Mouse (Mus musculus): ENCODE measurements around the gene Aplf.
"Not testable (repeated sequence)": the region's sequence is repeated elsewhere in the genome, so short reads cannot be mapped to it uniquely, and the experiment has no call there.

The Aplf gene

DNA sequence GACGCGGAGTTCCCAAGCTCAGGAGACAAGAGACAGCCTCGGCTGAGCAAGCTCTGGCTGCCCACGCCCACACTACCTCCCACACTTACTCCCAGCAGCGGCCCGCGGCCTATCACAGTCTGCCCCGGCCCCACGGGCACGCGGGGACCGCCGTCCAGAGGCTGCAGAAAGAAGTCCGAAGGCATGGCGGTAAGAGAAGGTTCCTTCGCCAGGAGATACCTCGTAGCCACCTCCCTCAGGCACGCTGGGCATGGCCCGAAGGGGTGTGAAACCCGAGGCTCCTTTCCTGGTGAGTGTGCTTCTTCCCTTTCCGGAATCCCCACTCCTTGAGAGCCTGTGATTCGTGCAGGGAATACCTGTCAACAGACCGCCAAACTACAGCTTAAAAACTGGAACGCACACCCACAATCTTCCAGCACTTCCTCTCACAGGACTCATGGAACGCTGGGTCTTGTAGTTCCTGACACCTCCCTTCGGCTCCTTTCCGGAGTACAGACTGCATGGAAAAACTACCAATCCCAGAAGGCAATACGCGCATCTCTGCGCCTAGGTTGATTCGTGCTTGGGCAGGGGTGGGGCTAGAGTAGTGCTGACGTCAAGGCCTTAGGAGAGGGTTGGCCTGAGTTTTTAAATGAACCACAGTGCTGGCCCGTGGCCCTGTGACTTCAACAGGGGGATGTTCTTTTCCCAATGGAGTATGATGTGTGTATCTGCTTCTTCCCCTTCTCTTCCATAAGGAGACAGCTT lies at the start of gene Aplf:
Gene Aplf, minus strand, starts transcription at position 423 of the 747 bp plus-strand sequence.
- DNase-seq: peak; percentile 85 to 86

DNA sequence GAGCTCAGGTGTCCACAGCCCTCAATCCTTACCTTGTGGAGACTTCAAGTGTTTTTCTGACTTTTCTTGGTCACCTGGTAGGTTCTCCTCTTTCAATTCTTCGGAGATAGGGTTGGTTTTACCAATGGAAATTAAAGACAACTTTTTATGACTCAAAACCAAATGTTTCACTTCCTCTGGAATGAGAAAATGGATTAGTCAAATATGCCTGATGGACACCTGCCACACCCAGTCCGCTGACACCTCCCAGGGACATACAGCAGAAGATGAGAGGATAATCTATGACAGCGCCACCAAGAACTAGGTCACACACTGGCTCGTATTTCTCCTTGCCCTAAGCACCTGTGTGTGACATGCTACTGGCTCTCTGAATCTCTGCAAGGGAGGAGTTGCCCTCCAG lies 42.1 kb upstream of the Aplf start:
- no peak for DNase-seq

DNA sequence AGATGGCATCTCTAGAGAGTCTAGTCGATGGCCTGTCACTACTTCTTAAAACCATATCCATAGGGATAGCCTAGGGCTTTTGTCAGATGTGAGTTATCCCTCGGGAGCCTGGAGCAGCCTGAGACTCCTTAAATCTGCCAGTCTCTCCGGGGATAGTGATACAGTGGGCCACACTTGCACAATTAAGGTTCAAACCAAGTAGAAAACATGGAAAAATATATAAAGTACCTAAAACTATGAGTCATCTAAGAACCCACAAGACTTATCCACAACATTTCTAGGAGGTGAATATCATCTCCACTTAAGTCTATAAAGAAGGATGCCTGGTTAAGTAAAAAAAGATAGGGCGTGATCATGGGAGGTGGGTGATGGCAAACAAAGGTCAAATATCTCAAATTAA lies 40.3 kb upstream of the Aplf start:
- DNase-seq: no peak

DNA sequence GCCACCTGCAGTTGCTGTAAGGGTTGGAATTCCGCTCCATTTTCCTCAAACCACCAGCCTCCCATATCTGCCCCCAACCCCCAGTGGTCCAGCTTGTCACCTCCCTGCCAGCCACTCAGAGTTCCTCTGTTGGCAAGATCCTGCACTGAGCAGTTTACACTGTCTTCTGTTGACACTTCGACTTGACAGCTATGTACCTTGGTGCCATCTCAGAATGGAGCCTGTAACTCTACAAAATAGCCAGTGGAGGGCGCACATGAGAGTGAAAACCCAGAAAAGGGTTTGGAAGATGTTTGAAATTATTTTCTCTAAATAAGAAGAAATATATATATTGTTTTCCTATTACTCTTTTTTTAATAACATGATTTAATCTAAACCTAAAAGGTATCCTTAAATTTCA lies 34.3 kb upstream of the Aplf start:
- DNase-seq: no peak

DNA sequence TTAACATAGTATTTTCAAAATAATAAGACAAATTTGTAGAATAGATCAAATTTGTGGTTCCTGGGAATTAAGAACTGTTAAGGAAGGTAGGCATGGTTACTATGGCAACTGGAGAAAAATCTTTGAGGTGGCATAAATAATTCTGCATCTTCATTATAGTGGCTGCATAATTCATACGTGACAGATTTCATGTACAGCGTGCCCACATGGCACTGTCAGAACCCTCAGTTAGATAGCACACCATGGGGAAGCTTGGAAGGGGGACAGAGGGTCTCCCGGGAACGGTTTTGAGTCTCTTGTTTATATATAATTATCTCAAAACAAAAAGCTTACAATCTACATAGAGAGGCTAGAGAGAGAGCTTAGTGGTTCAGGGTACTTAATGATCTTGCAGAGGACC lies 24.6 kb upstream of the Aplf start:
- no peak for DNase-seq

DNA sequence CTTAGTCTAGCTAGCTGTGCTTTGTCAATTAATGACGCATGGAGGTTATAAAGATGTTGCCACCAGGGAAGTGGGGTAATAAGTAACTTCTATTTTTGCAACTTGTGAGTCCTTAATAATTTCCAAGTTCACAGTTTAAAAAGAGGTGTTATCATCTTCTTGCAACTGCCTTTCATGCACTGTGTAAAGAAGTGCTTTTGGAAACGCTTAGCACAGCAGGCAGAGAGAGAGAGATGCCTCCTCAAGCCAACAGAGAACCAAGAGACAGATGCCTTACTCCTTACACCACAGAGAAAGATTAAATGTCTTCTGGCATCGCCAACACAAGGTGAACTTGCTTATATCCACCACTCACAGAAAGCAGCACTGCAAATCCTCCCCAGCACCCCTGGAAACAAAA lies 24.0 kb upstream of the Aplf start:
- no peak for DNase-seq

DNA sequence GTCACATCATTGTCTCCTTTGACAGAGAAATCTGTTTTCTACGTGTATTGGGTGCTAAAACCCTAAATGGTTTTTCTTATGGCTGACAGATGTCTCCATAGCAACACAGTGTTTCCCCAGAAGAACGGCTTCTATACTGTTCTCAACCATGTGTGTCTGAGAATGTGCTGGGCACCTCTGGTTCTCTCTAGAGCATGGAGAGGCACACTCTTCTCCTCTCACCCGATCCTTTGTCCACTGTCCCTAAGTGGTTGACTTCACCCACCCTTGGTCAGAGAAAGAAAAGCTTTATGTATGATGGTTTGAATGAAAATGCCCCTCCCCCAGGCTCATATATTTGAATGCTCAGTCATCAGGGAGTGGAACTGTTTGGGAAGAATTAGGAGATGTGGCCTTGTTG lies 8.4 kb upstream of the Aplf start:
- no peak for DNase-seq

DNA sequence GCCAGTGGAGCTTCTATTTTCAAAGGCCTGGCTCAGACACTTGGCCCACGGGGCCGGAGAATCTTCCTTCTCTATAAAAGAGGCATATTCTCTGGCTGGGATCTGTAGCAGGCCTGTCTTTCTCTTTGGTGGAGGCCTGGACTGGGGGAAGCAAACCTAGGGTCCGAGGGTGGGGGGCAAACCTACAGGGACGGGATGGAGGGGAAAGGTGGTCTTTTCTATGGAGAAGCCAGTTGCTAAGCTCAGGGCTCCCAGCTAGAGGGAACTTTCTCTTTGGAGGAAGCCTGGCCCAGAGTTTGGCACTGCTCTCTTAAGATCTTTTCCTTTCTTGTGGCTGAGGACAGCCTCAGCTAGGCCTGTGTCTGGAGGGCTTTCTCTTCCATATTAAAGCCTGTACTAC lies 668 bp upstream of the Aplf start:
- peak in 1 of 2 experiments; percentile 6 for DNase-seq

DNA sequence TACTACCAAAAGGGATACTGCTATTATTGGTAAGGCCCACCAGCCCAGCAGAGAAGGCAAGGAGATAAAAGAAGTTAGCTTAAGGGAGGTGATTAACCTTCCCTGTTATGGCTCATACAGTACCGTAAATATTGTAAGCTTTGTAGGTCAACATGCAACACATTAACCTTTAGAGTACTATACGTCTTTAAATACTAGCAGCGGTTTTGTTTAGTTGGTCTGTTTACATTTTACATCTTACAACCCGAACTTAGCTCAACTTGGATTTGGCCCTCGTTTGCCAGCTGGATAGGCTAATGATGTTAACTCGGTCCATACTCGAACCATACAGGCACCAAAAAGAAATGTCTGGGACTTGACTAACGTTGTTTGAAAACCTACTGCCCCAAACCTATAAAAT lies 640 bp downstream of the Aplf start:
- no peak for DNase-seq

DNA sequence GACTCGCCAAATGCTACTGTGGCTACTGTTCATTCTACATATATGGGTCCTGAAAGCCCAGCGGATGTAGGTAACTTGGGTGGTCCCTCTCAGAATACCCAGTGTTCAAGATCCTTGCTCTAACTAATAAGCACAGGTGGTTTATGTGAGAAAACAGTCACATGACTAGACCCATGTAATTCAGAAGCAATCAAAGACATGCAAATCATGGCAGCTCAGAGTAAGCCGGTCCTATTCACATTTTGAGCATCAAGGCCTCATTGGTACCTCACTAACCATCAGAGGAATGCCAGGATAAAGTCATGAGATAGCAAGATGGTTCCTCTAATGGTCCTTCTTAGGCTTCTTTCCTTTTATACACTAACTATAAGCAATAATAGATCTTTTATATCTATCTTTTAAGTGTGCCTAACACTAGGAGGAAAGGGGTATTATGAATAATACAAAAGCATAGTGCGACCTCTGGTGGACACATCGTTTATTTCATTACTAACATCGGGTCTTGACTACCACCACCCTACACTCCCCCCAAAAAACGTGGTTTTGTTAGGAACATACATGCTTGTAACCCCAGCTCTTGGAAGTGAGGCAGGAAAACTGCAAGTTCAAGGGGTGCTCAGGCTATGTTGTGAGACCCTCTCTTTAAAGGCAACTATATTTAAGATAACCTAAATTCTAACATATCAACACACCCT lies 2.0 kb downstream of the Aplf start:
- peak; percentile 9 to 51 for DNase-seq

DNA sequence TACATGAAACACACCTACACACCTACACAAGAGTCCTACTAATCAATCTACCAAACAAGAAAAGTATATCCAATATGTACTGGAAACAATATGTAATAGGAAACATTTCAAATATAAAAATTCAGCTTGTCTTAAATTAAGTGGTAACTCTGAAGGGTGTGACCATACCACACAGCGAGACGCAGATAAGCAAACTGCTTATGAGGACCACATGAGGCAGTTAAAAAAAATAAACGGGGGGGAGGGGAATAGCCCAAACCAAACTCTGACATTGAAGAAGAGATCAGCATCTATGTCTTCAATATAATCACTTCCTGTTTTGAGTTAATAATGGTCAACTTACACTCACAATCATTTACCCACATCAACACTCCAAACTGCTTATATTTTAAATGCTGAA lies 3.3 kb downstream of the Aplf start:
- DNase-seq: no peak

DNA sequence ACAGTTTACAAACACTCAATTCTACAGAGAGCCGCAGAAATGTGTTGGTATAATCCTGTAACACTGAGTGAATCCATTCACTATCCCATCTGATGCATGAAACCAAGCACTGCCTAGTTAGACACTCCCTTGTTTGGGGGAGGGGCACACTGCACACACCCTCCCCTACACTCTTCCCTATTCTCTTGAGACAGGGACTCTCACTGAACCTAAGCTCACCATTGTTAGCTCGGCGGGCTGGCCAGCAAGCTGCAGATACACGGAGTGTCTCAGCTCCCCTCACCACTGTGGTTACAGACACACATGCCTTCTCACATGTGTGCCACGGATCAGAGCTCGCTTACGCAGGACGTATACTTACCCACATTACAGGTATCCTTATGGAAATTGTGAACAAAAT lies 4.2 kb downstream of the Aplf start:
- DNase-seq: no peak

DNA sequence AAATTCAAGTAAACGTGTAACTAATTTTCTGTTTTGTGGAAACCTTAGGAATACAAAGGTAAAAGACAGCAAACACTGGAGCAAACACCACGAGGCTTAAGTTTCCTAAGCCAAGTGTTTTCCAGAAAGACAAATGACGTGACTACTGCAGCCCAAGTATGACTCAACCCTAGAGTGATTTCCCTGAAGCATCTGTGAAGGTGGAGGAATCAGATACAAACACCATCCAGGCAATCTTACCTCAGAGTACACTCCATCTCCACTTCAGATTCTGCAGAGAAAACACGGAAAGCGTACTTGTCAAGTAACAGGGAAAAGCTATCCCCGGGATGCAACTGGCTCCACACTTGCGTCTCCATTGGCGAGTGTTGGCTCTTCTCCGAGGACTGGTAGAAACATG lies 8.5 kb downstream of the Aplf start:
- DNase-seq: no peak

DNA sequence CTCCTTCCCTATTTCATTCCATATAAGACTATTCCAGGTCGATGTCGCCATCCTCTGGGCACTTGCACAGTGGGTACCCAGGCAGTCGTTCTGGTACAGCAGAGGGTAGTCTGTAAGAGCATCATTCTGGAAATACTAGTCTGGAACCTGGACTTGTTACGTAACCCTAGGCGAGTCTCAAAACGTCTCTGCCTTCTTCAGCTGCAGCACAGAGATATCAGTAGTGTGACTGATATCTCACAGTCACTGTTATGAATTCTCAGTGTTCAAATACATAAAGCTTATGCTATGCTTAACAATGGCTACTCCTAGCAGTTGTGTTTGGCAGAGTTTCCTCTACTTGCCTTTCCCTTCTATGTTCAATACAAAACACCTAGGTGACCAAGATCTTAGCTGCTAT lies 9.8 kb downstream of the Aplf start:
- DNase-seq: no peak

DNA sequence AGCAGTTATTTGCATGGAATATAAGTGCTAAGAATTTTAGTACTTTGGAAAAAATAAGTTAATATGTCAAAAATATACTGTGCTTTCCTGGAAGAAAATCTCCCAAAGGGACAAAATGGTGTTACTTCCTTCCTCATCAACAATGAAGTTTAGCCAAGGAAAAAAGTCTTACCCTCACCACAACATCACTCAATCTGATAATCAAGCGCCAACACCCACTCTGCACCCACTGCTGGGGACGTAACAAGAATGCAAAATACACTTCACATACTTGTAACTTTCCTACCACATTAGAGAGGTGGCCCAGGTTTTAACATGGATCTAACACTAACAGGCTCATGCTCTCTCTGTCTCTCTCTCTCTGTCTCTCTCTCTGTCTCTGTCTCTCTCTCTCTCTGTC lies 10.3 kb downstream of the Aplf start:
- no peak for DNase-seq

DNA sequence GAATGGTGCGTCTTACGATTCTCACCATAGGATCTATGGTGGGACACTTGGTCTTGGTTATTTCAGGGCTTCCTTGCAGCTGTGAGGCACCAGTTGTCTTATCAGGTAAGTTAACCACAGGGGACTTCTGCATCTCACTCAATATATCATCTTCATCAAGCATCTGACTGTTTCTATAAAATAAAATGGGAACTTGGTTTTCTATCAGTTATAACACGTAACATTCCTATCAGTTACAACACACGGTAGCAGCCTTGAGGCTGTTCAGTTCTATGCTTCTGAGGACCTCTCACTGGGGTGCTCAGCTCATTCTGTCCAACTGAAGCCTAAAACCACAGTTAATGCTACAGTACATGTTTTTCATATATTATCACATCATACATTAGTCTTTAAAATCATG lies 13.2 kb downstream of the Aplf start:
- DNase-seq: no peak

DNA sequence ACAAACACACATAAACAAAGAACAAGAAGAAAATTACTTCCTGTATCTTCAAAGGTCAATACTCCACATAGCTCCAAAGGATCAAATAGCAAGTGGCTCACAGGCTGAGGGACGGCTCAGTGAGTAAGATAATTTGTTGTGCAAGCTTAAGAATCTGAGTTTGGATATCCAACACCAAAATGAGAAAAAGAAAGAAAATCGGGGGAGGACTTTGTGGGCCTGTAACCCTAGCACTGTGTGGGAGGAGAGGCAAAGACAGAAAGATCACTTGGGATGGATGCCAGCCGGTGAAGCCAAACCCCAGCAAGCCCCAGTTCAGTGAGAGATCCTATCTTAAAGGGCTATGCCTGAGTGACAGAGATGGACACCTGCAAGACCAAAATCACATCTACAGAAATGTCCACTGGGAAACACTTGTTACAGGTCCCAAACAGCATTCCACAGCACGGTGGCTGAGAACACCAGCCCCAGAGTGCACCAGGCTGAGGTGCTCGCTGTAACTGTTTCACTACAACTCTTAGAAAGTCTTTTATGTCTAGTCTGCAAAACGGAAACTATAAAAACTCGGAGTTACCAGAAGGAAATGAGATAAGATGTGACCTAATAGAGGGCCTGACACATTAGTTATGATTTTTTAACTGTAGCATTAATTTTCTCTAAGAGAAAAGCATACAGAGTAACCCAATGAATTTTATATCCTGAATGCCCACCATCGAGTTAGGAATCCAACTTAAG lies 17.9 kb downstream of the Aplf start:
- DNase-seq: no peak

DNA sequence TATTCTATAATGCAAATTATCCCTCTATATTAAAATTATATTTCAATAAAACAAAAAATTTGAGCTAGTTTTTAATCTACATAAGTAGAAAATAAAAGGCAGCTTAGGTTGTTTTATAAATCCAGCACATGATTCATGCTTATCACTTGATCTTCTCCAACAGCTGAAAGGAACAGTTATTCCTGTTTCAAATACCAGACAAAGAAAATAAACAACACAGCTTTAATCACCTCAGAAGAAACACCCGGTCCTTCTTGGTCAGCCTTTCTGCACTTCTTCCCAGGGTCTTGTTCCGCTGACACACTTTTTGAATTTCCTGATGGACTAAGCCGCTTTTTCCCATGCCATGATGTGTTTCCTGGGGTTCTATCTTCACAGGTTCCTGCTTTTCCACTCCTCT lies 18.5 kb downstream of the Aplf start:
- DNase-seq: no peak

DNA sequence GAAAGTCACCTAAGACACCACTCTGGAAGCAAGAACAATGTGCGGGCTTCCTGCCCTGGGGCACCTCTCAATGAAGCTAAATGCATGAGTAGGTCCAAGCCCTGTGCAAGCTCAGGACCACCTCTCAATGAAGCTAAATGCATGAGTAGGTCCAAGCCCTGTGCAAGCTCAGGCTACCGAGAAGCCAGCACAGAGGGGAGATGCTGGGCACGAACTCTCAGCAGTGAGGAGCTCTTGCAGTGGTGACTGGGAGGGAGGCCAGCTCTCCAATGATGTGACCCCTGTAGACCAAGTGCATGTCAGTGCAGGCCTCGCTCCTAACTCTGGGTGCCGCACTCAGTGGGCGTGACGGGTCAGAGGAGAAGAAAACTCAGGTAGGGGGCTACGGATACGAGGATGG lies 19.3 kb downstream of the Aplf start:
- no peak for DNase-seq

DNA sequence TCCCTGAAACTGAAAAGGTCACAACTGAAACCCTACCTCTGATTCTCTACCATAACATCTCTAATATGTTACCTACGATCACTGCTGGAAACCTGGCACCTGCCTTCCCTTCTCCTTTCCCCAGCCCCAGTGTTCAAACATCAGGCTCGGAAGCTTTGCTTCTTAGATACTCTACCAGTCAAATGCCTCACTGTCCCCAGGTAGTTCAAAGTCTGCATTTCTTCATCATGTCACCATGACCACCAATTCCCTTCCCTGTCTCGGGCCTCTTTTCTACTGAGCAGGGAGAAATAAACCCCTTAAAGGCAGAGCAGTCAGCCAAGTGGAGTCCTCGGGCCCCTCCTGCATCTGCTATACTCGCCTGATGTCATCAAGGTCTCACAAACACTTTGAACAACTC lies 20.2 kb downstream of the Aplf start:
- no peak for DNase-seq

DNA sequence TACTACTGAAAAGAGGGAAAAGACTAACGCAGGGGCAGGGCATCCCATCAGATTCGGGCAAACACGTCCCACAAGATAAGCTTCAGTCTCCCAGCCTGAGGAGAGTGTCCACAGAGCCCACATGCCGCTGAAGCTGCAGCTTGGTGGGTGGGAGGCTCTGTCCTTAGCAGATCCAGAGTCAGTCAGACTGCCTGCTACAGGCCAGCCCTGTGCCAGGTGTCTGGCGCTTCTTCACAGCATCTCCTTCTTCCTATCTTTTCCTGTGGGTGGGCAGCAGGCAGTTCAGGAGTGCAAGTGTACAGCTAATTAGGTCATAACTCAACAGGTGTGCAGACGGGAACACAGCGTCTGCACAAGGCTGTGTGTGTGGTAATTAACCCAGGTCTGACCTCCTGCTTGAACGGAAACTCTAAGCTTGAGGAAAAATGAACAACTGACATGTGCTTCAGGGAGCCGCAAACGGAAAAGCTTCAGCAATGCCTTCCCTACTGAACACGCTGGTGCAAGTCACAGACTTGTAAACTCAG lies 33.8 kb downstream of the Aplf start:
- peak in 1 of 2 experiments; percentile 3 for DNase-seq

DNA sequence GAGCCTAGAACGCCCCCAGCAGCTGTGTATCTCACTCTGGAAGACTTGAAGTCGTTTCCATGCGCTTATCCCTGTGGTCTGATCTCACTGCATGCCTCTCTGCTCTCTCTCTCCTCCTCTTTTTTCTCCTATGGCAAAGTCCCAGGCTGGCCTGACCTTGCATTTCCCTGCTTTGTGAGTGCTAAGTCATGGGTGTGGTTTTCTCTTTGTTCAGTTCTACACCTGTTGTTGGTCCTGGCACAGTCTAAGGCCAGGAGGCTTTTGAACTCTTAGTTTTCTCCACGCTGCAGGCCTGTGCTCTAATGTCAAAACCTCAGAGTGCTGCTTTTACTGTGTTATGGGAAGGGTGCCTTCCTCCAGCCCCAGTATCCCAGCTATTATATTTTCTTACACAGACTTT lies 39.8 kb downstream of the Aplf start:
- DNase-seq: no peak

DNA sequence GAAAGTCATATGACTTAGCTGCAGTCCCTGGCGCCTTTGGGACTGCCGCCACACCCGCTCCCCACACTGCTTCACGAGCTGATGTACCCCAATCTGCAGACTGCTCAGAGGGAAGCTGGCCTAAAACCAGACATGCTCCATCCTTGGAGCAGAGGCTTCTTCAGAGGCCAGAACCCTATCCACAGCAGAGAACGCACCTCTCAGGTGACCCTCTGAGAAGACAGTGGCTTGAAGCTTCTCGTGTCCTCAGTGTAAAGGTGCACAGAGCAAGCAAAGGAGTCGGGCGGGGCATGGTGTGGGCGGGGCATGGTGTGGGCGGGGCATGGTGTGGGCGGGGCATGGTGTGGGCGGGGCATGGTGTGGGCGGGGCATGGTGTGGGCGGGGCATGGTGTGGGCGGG lies 43.1 kb downstream of the Aplf start:
- DNase-seq: not testable (repeated sequence)

DNA sequence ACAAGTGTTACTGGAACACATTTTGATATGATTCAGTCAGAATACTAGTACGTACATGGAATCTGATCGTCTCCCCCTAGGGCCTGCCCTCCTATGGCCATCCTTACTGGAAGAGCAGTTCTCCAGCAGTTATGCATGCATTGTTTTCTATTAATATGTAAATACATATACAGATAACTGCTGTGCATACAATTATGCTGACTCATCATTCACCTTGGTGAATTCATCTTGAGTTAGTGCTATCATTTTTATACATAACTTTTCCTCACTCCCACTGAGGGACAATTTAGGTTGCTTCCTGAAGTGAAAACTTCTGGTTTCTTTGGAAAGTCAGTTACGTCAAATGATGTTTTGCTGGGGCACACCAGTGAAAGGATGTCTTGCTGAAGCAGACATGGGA lies 48.8 kb downstream of the Aplf start:
- no peak for DNase-seq
